Mouse (Mus musculus): ENCODE measurements around the gene Naif1. TPM values are rescaled to one million over a fixed set of nuclear protein-coding genes. Genes with fewer than 3 reads are reported as not detected.
"Not testable (repeated sequence)": the region's sequence is repeated elsewhere in the genome, so short reads cannot be mapped to it uniquely, and the experiment has no call there.

The Naif1 gene
- polyA plus RNA-seq, 1 experiment from 2014 or later = 5.4 TPM

- no peak overlapping the region for H3K4me3 ChIP-seq (ENCODE audit: low read depth, low read length)
- H3K36me3 ChIP-seq (ENCODE audit: control insufficient read depth, insufficient read depth, low read length) = no peaks in the 10 kb centered on the region
- no peaks in the 10 kb centered on the region for H3K27me3 ChIP-seq (ENCODE audit: control insufficient read depth, insufficient read depth, low read length)
- H3K9ac ChIP-seq (replicated peaks; ENCODE audit: low read depth, low read length) = no peak overlapping the region
- no peak for ATAC-seq (ENCODE audit: low read depth)
- H3K4me1 ChIP-seq (ENCODE audit: control insufficient read depth, insufficient read depth, low read length) = no peaks in the 10 kb centered on the region
- no peaks in the 10 kb centered on the region for H3K9me3 ChIP-seq (ENCODE audit: control insufficient read depth, low read length)
- WGBS = 78% methylated on average over 2 of the region's 2 CpGs
- H3K4me2 ChIP-seq (ENCODE audit: low read depth, low read length) = no peak overlapping the region
- H3K27ac ChIP-seq (ENCODE audit: low read depth, low read length) = no peak overlapping the region
These were observed 13.5 kb downstream of the Naif1 start for GRCm38 (mm10) chr2:32463773-32464172.

GRCm38 (mm10) chr2:32464212-32464891 lies 14.1 kb downstream of the Naif1 start:
- Histone ChIP-seq H3K9ac (replicated peaks; ENCODE audit: low read depth, low read length) (no peak overlapping the region), H3K27ac (ENCODE audit: low read depth, low read length) (no peak overlapping the region), H3K4me2 (ENCODE audit: low read depth, low read length) (no peak overlapping the region), H3K4me3 (ENCODE audit: low read depth, low read length) (no peak overlapping the region), H3K36me3 (ENCODE audit: control insufficient read depth, insufficient read depth, low read length) (no peaks in the 10 kb centered on the region), H3K4me1 (ENCODE audit: control insufficient read depth, insufficient read depth, low read length) (no peaks in the 10 kb centered on the region), H3K27me3 (ENCODE audit: control insufficient read depth, insufficient read depth, low read length) (no peaks in the 10 kb centered on the region), H3K9me3 (ENCODE audit: control insufficient read depth, low read length) (no peaks in the 10 kb centered on the region)
- WGBS = 79% methylated on average over 6 of the region's 6 CpGs
- no peak for ATAC-seq (ENCODE audit: low read depth)

- WGBS = 87% methylated on average over 6 of the region's 6 CpGs
- no peaks in the 10 kb centered on the region for H3K9me3 ChIP-seq (ENCODE audit: control insufficient read depth, low read length)
- no peak for ATAC-seq (ENCODE audit: low read depth)
- no peak overlapping the region for H3K4me2 ChIP-seq (ENCODE audit: low read depth, low read length)
- H3K27ac ChIP-seq (ENCODE audit: low read depth, low read length) = no peak overlapping the region
- H3K27me3 ChIP-seq (ENCODE audit: control insufficient read depth, insufficient read depth, low read length) = no peaks in the 10 kb centered on the region
- no peaks in the 10 kb centered on the region for H3K36me3 ChIP-seq (ENCODE audit: control insufficient read depth, insufficient read depth, low read length)
- H3K4me1 ChIP-seq (ENCODE audit: control insufficient read depth, insufficient read depth, low read length) = no peaks in the 10 kb centered on the region
- H3K4me3 ChIP-seq (ENCODE audit: low read depth, low read length) = no peak overlapping the region
- H3K9ac ChIP-seq (replicated peaks; ENCODE audit: low read depth, low read length) = no peak overlapping the region
These were observed 20.9 kb downstream of the Naif1 start for GRCm38 (mm10) chr2:32471001-32471680.

- Histone ChIP-seq H3K9me3 (ENCODE audit: control insufficient read depth, low read length) (no peaks in the 10 kb centered on the region), H3K4me2 (ENCODE audit: low read depth, low read length) (no peak overlapping the region), H3K9ac (replicated peaks; ENCODE audit: low read depth, low read length) (no peak overlapping the region), H3K27ac (ENCODE audit: low read depth, low read length) (no peak overlapping the region), H3K4me1 (ENCODE audit: control insufficient read depth, insufficient read depth, low read length) (no peaks in the 10 kb centered on the region), H3K27me3 (ENCODE audit: control insufficient read depth, insufficient read depth, low read length) (no peaks in the 10 kb centered on the region), H3K36me3 (ENCODE audit: control insufficient read depth, insufficient read depth, low read length) (no peaks in the 10 kb centered on the region), H3K4me3 (ENCODE audit: low read depth, low read length) (no peak overlapping the region)
- ATAC-seq (ENCODE audit: low read depth) = no peak
- WGBS = 85% methylated on average over 6 of the region's 6 CpGs
These were observed 21.4 kb downstream of the Naif1 start for GRCm38 (mm10) chr2:32471681-32472061.

DNA sequence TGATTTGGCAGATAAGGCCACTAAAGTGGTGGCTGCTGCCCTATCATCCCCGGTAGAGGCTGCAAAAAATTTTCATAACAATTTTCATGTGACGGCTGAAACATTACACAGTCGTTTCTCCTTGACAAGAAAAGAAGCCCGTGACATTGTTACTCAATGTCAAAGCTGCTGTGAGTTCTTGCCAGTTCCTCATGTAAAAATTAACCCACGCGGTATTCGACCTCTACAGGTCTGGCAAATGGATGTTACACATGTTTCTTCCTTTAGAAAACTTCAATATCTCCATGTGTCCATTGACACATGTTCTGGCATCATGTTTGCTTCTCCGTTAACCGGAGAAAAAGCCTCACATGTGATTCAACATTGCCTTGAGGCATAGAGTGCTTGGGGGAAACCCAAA lies 25.1 kb downstream of the Naif1 start:
- not testable (repeated sequence) for H3K4me1 ChIP-seq (ENCODE audit: control insufficient read depth, insufficient read depth, low read length)

DNA sequence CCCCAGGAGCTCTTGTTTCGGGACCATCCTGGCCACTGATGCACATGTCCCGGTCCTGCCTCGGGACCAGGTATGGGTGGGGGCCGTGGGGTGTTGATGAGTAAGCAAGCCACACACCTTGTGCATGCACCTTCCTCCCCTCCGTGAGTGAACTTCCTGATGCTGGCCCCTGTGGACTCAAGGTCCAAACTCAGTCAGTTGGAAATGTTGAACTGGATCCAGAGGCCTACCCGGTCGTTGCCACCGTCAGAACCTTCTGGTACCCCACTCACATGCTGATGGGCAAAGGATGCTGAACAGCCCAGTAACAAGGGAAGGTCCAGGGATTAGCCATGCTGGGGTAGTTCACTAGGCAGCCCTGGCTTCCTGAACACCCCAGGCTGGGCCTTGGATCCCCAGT lies 32.1 kb downstream of the Naif1 start:
- Histone ChIP-seq H3K36me3 (ENCODE audit: control insufficient read depth, insufficient read depth, low read length) (no peaks in the 10 kb centered on the region), H3K9me3 (ENCODE audit: control insufficient read depth, low read length) (no peaks in the 10 kb centered on the region), H3K4me1 (ENCODE audit: control insufficient read depth, insufficient read depth, low read length) (no peaks in the 10 kb centered on the region), H3K4me3 (ENCODE audit: low read depth, low read length) (no peak overlapping the region), H3K4me2 (ENCODE audit: low read depth, low read length) (no peak overlapping the region), H3K27ac (ENCODE audit: low read depth, low read length) (no peak overlapping the region), H3K27me3 (ENCODE audit: control insufficient read depth, insufficient read depth, low read length) (no peaks in the 10 kb centered on the region), H3K9ac (replicated peaks; ENCODE audit: low read depth, low read length) (no peak overlapping the region)
- WGBS = 96% methylated on average over 8 of the region's 8 CpGs
- ATAC-seq (ENCODE audit: low read depth) = no peak

More for the DNA sequence above, 25.1 kb downstream of the Naif1 start:
- WGBS = 91% methylated on average over 4 of the region's 9 CpGs
- ATAC-seq (ENCODE audit: low read depth); H3K27me3 ChIP-seq (ENCODE audit: control insufficient read depth, insufficient read depth, low read length); H3K9me3 ChIP-seq (ENCODE audit: control insufficient read depth, low read length); H3K4me2 ChIP-seq (ENCODE audit: low read depth, low read length); H3K4me3 ChIP-seq (ENCODE audit: low read depth, low read length); H3K9ac ChIP-seq (replicated peaks; ENCODE audit: low read depth, low read length); H3K27ac ChIP-seq (ENCODE audit: low read depth, low read length); H3K36me3 ChIP-seq (ENCODE audit: control insufficient read depth, insufficient read depth, low read length): not testable (repeated sequence)

DNA sequence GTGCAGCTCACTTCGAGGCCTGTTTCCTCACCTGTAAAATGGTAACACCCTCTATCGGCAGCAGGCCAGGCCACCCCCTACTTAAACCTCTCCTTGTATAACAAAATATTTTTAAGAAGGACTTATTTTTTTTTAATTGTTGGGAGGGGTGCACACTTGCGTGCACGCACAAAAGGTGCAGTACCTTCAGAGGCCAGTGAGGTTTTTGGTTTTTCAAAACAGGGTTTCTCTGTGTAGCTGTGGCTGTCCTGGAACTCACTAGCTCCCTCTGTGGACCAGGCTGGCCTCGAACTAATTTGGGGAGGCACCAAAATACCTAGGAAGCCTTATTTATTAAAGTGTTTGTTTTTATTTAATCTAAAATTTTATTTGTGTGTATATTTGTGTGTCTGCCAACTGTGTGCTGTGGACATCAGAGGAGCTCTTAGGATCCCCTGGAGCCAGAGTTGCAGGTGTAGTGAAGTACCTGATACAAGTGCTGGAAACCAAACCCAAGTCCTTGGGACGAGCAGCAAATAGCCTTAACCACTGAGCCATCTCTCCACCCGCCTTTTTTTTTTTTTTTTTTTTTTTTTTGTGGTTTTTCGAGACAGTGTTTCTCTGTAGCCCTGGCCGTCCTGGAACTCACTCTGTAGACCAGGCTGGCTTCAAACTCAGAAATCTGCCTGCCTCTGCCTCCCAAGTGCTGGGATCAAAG lies 33.1 kb downstream of the Naif1 start:
- Histone ChIP-seq H3K4me2 (ENCODE audit: low read depth, low read length) (no peak overlapping the region), H3K27ac (ENCODE audit: low read depth, low read length) (no peak overlapping the region), H3K4me3 (ENCODE audit: low read depth, low read length) (no peak overlapping the region), H3K4me1 (ENCODE audit: control insufficient read depth, insufficient read depth, low read length) (no peaks in the 10 kb centered on the region), H3K9ac (replicated peaks; ENCODE audit: low read depth, low read length) (no peak overlapping the region), H3K27me3 (ENCODE audit: control insufficient read depth, insufficient read depth, low read length) (no peaks in the 10 kb centered on the region), H3K9me3 (ENCODE audit: control insufficient read depth, low read length) (no peaks in the 10 kb centered on the region), H3K36me3 (ENCODE audit: control insufficient read depth, insufficient read depth, low read length) (no peaks in the 10 kb centered on the region)
- ATAC-seq (ENCODE audit: low read depth) = no peak
- WGBS = 83% methylated on average over 9 of the region's 9 CpGs

- no peak overlapping the region for H3K4me2 ChIP-seq (ENCODE audit: low read depth, low read length)
- no peak overlapping the region for H3K4me3 ChIP-seq (ENCODE audit: low read depth, low read length)
- no peaks in the 10 kb centered on the region for H3K36me3 ChIP-seq (ENCODE audit: control insufficient read depth, insufficient read depth, low read length)
- H3K4me1 ChIP-seq (ENCODE audit: control insufficient read depth, insufficient read depth, low read length) = no peaks in the 10 kb centered on the region
- no peak for ATAC-seq (ENCODE audit: low read depth)
- H3K9ac ChIP-seq (replicated peaks; ENCODE audit: low read depth, low read length) = no peak overlapping the region
- H3K27ac ChIP-seq (ENCODE audit: low read depth, low read length) = no peak overlapping the region
- 83% methylated on average over 6 of the region's 6 CpGs for WGBS
- H3K27me3 ChIP-seq (ENCODE audit: control insufficient read depth, insufficient read depth, low read length) = no peaks in the 10 kb centered on the region
- H3K9me3 ChIP-seq (ENCODE audit: control insufficient read depth, low read length) = no peaks in the 10 kb centered on the region
These were observed 34.7 kb downstream of the Naif1 start for GRCm38 (mm10) chr2:32484933-32485332.

- H3K27me3 ChIP-seq (ENCODE audit: control insufficient read depth, insufficient read depth, low read length) = no peaks in the 10 kb centered on the region
- H3K9me3 ChIP-seq (ENCODE audit: control insufficient read depth, low read length) = no peaks in the 10 kb centered on the region
- no peak overlapping the region for H3K4me3 ChIP-seq (ENCODE audit: low read depth, low read length)
- H3K4me1 ChIP-seq (ENCODE audit: control insufficient read depth, insufficient read depth, low read length) = no peaks in the 10 kb centered on the region
- ATAC-seq (ENCODE audit: low read depth) = no peak
- H3K4me2 ChIP-seq (ENCODE audit: low read depth, low read length) = no peak overlapping the region
- no peak overlapping the region for H3K9ac ChIP-seq (replicated peaks; ENCODE audit: low read depth, low read length)
- WGBS = 89% methylated on average over 4 of the region's 4 CpGs
- H3K27ac ChIP-seq (ENCODE audit: low read depth, low read length) = no peak overlapping the region
- H3K36me3 ChIP-seq (ENCODE audit: control insufficient read depth, insufficient read depth, low read length) = no peaks in the 10 kb centered on the region
These were observed 35.5 kb downstream of the Naif1 start for GRCm38 (mm10) chr2:32485751-32486150.
